Mouse (Mus musculus): ENCODE results near the gene Ptpre. TPM values are rescaled to one million over a fixed set of nuclear protein-coding genes. Genes with fewer than 3 reads are reported as not detected.

Ptpre gene
- polyA plus RNA-seq, 1 experiment from 2014 or later: 6.3 TPM

DNA sequence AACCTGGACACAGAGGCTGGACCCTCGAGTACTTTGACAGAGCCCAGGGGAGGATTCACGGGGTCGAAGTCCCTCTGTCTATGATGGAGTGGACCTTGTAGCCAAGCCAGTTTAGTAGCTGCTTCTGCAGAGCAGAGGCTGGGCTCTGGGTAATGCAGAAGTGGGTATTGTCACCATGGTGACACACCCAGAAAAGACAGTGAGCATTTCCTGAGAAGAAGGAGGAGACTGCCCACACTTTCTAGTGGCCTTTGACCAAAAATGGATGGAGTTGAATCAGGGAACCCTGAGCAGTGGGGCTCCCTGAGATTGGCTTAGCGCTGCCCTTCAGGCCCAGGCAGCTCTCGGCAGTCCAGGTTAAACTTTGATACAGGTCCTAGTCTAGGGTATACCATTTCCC is 112.8 kb downstream of the Ptpre start:
- Histone ChIP-seq H3K9ac (no peak overlapping the region), H3K9me3 (replicated peaks) (0 out of 2 replicates have a peak, but pooled peaks cover 5% of the 10 kb centered on the region), H3K36me3 (no peaks in the 10 kb centered on the region), H3K4me3 (replicated peaks) (no peak overlapping the region), H3K4me2 (replicated peaks) (no peak overlapping the region), H3K4me1 (peaks cover 10% of the 10 kb centered on the region; the same call in 1 of the 2 replicates), H3K27me3 (no peaks in the 10 kb centered on the region), H3K27ac (replicated peaks) (no peak overlapping the region)
- WGBS: 82% methylated on average over 5 of the region's 5 CpGs
- ATAC-seq (ENCODE audit: insufficient number of reproducible peaks, low FRiP score, low TSS enrichment, low read depth): no peak

DNA sequence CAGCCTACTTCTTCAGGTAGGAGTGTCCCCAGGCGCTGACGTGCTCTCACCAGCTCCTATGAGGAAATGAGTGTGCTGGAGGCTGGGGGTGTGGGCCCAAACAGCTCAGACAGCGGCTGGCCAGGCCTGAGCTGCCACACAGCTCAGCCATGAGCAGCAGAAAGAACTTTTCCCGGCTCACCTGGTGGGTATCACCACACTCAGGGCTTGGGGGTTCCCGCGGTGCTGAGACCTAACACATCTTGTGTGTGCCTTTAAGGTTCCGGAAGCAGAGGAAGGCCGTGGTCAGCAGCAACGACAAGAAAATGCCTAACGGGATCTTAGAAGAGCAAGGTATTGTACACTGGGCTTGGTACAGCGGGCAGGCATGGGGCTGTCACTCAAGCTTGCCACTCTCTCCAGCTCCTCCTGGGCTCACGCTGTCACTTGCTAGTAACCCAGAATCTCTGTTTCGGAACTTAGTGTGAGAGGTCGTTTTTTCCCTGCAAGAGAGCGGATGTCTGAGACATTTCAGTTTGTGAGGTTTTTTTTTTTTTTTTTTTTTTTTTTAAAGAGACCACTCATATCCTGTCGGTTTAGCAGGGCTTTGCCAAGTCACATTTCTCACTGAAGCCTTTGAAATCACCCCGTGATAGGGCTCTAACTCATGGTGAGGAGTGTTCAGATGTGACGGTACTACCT is 114.7 kb downstream of the Ptpre start:
- ATAC-seq (ENCODE audit: insufficient number of reproducible peaks, low FRiP score, low TSS enrichment, low read depth): no peak
- peak overlapping the region; percentile 19 for H3K4me3 ChIP-seq (replicated peaks)
- H3K4me2 ChIP-seq (replicated peaks): peak overlapping the region; percentile 28
- no peak overlapping the region for H3K9ac ChIP-seq
- peaks cover 12% of the 10 kb centered on the region; the same call in 1 of the 2 replicates for H3K4me1 ChIP-seq
- H3K9me3 ChIP-seq (replicated peaks): 0 out of 2 replicates have a peak, but pooled peaks cover 5% of the 10 kb centered on the region
- peak overlapping the region; percentile 51; the same call in 1 of the 2 replicates for H3K27ac ChIP-seq (replicated peaks)
- no peaks in the 10 kb centered on the region for H3K27me3 ChIP-seq
- H3K36me3 ChIP-seq: no peaks in the 10 kb centered on the region
- WGBS: 46% methylated on average over 18 of the region's 18 CpGs

- 59% methylated on average over 11 of the region's 11 CpGs for WGBS
- Histone ChIP-seq H3K4me1 (peaks cover 12% of the 10 kb centered on the region; the same call in 1 of the 2 replicates), H3K27me3 (no peaks in the 10 kb centered on the region), H3K9me3 (replicated peaks) (0 out of 2 replicates have a peak, but pooled peaks cover 5% of the 10 kb centered on the region), H3K27ac (replicated peaks) (no peak overlapping the region), H3K9ac (no peak overlapping the region), H3K36me3 (no peaks in the 10 kb centered on the region), H3K4me2 (replicated peaks) (0 out of 2 replicates have a peak overlapping the region, but pooled peaks have one; percentile 4), H3K4me3 (replicated peaks) (no peak overlapping the region)
- no peak for ATAC-seq (ENCODE audit: insufficient number of reproducible peaks, low FRiP score, low TSS enrichment, low read depth)
Measured at GRCm38 (mm10) chr7:135652781-135653180, 115.5 kb downstream of the Ptpre start.

- H3K4me2 ChIP-seq (replicated peaks): no peak overlapping the region
- H3K27ac ChIP-seq (replicated peaks): no peak overlapping the region
- no peak overlapping the region for H3K4me3 ChIP-seq (replicated peaks)
- 69% methylated on average over 7 of the region's 7 CpGs for WGBS
- no peak overlapping the region for H3K9ac ChIP-seq
- H3K27me3 ChIP-seq: no peaks in the 10 kb centered on the region
- H3K4me1 ChIP-seq: peaks cover 12% of the 10 kb centered on the region; the same call in 1 of the 2 replicates
- no peak for ATAC-seq (ENCODE audit: insufficient number of reproducible peaks, low FRiP score, low TSS enrichment, low read depth)
- H3K9me3 ChIP-seq (replicated peaks): no peaks in the 10 kb centered on the region
- H3K36me3 ChIP-seq: no peaks in the 10 kb centered on the region
Measured at GRCm38 (mm10) chr7:135653601-135654000, 116.3 kb downstream of the Ptpre start.

GRCm38 (mm10) chr7:135654288-135654687 is 117.0 kb downstream of the Ptpre start:
- no peaks in the 10 kb centered on the region for H3K9me3 ChIP-seq (replicated peaks)
- ATAC-seq (ENCODE audit: insufficient number of reproducible peaks, low FRiP score, low TSS enrichment, low read depth): no peak
- H3K27me3 ChIP-seq: no peaks in the 10 kb centered on the region
- H3K9ac ChIP-seq: no peak overlapping the region
- no peak overlapping the region for H3K4me3 ChIP-seq (replicated peaks)
- WGBS: 77% methylated on average over 6 of the region's 6 CpGs
- H3K4me2 ChIP-seq (replicated peaks): no peak overlapping the region
- no peaks in the 10 kb centered on the region for H3K36me3 ChIP-seq
- H3K4me1 ChIP-seq: peaks cover 12% of the 10 kb centered on the region; the same call in 1 of the 2 replicates
- no peak overlapping the region for H3K27ac ChIP-seq (replicated peaks)

- ATAC-seq (ENCODE audit: insufficient number of reproducible peaks, low FRiP score, low TSS enrichment, low read depth): no peak
- Histone ChIP-seq H3K4me2 (replicated peaks) (no peak overlapping the region), H3K36me3 (no peaks in the 10 kb centered on the region), H3K9me3 (replicated peaks) (no peaks in the 10 kb centered on the region), H3K27me3 (no peaks in the 10 kb centered on the region), H3K4me1 (peaks cover 12% of the 10 kb centered on the region; the same call in 1 of the 2 replicates), H3K9ac (no peak overlapping the region), H3K27ac (replicated peaks) (no peak overlapping the region), H3K4me3 (replicated peaks) (no peak overlapping the region)
- WGBS: 62% methylated on average over 4 of the region's 4 CpGs
Measured at GRCm38 (mm10) chr7:135655113-135655512, 117.8 kb downstream of the Ptpre start.

- no peak overlapping the region for H3K27ac ChIP-seq (replicated peaks)
- no peak overlapping the region for H3K9ac ChIP-seq
- 0 out of 2 replicates have a peak, but pooled peaks cover 6% of the 10 kb centered on the region for H3K36me3 ChIP-seq
- ATAC-seq (ENCODE audit: insufficient number of reproducible peaks, low FRiP score, low TSS enrichment, low read depth): no peak
- H3K27me3 ChIP-seq: no peaks in the 10 kb centered on the region
- H3K4me3 ChIP-seq (replicated peaks): no peak overlapping the region
- H3K4me2 ChIP-seq (replicated peaks): no peak overlapping the region
- 0 out of 2 replicates have a peak, but pooled peaks cover 6% of the 10 kb centered on the region for H3K4me1 ChIP-seq
- no peaks in the 10 kb centered on the region for H3K9me3 ChIP-seq (replicated peaks)
- 86% methylated on average over 7 of the region's 7 CpGs for WGBS
Measured at GRCm38 (mm10) chr7:135658150-135658549, 120.9 kb downstream of the Ptpre start.

DNA sequence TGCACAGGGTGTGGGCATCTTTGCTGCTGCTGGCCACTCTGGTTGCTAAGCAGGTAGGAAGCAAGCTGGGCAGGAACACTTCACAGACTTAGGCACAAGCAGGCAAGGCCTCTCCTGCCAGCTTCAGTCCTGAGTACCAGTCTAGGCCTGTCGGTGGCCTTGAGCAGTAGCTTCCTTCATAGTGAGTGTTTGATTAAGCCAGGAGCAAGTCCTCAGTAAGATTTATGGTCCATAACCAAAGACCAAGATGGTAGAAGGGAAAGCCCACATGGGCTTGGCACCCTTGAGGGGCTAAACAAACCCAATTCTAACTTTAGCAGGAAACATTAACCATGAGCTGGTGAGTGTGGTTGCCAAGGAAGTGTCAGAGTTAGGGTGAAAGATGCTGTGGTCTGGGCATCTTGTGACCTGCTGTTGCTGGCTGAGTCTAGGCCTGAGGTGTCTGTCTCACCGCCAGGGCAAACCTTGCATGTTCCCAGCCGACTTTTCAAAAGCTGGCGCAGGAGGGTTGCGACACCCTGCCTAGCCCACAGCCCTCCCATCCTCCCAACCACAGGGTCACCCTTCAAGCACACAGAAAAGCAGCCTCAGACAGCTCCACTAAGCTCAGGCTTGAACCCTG is 122.1 kb downstream of the Ptpre start:
- 0 out of 2 replicates have a peak, but pooled peaks cover 6% of the 10 kb centered on the region for H3K36me3 ChIP-seq
- H3K27ac ChIP-seq (replicated peaks): no peak overlapping the region
- ATAC-seq (ENCODE audit: insufficient number of reproducible peaks, low FRiP score, low TSS enrichment, low read depth): no peak
- H3K9ac ChIP-seq: no peak overlapping the region
- H3K27me3 ChIP-seq: no peaks in the 10 kb centered on the region
- H3K9me3 ChIP-seq (replicated peaks): no peaks in the 10 kb centered on the region
- H3K4me3 ChIP-seq (replicated peaks): no peak overlapping the region
- 0 out of 2 replicates have a peak, but pooled peaks cover 6% of the 10 kb centered on the region for H3K4me1 ChIP-seq
- no peak overlapping the region for H3K4me2 ChIP-seq (replicated peaks)
- 86% methylated on average over 5 of the region's 5 CpGs for WGBS

GRCm38 (mm10) chr7:135660314-135660713 is 123.0 kb downstream of the Ptpre start:
- Histone ChIP-seq H3K9me3 (replicated peaks) (no peaks in the 10 kb centered on the region), H3K27ac (replicated peaks) (no peak overlapping the region), H3K4me1 (0 out of 2 replicates have a peak, but pooled peaks cover 2% of the 10 kb centered on the region), H3K27me3 (no peaks in the 10 kb centered on the region), H3K9ac (no peak overlapping the region), H3K36me3 (0 out of 2 replicates have a peak, but pooled peaks cover 6% of the 10 kb centered on the region), H3K4me2 (replicated peaks) (no peak overlapping the region), H3K4me3 (replicated peaks) (no peak overlapping the region)
- ATAC-seq (ENCODE audit: insufficient number of reproducible peaks, low FRiP score, low TSS enrichment, low read depth): no peak

DNA sequence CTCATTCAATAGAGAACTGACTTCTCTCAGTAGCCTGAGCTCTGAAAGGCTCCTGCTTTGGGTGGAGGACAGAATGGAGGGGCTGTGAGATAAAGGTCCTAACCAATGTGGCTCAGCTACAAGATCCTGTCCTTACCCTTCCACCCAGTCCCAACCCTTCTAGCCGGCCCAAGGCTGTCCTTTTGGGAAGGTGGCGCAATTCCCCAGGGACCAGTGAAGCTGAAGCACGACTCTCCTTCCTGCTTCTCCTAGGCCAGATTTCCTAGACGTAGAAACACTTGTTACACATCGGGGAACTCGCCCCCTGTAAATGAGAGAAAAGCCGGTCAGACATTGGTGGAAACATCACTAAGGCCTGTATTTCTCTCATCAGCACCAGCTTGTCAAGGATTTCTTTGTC is 126.9 kb downstream of the Ptpre start:
- no peaks in the 10 kb centered on the region for H3K9me3 ChIP-seq (replicated peaks)
- no peak overlapping the region for H3K9ac ChIP-seq
- H3K27me3 ChIP-seq: no peaks in the 10 kb centered on the region
- WGBS: 75% methylated on average over 7 of the region's 7 CpGs
- no peak overlapping the region for H3K4me3 ChIP-seq (replicated peaks)
- ATAC-seq (ENCODE audit: insufficient number of reproducible peaks, low FRiP score, low TSS enrichment, low read depth): no peak
- no peak overlapping the region for H3K27ac ChIP-seq (replicated peaks)
- peaks cover 6% of the 10 kb centered on the region; the same call in 1 of the 2 replicates for H3K4me1 ChIP-seq
- H3K36me3 ChIP-seq: 0 out of 2 replicates have a peak, but pooled peaks cover 6% of the 10 kb centered on the region
- H3K4me2 ChIP-seq (replicated peaks): no peak overlapping the region

DNA sequence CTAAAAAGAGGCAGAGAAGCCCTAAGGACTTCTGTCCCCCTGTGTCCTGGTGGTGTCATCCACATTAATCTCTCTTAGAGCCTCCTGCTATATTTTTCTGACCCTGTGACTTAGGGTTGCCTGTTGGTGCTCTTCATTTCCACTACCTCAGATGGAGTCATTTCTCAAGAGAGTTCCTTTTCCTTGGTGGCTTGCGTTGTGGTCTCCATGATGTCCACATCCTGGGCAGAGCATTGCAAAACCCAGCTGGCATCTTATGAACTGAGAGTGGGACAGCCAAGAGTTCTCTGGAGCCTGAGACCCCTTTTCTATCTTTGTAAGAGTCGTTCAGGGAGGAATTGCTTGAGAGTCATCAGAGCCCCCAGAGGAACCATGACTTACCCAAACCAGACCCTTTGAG is 129.0 kb downstream of the Ptpre start:
- H3K4me3 ChIP-seq (replicated peaks): no peak overlapping the region
- H3K36me3 ChIP-seq: 0 out of 2 replicates have a peak, but pooled peaks cover 6% of the 10 kb centered on the region
- no peak overlapping the region for H3K4me2 ChIP-seq (replicated peaks)
- no peaks in the 10 kb centered on the region for H3K9me3 ChIP-seq (replicated peaks)
- ATAC-seq (ENCODE audit: insufficient number of reproducible peaks, low FRiP score, low TSS enrichment, low read depth): no peak
- WGBS: 65% methylated on average over 2 of the region's 2 CpGs
- H3K27ac ChIP-seq (replicated peaks): no peak overlapping the region
- H3K9ac ChIP-seq: no peak overlapping the region
- H3K4me1 ChIP-seq: peaks cover 7% of the 10 kb centered on the region; the same call in 1 of the 2 replicates
- H3K27me3 ChIP-seq: no peaks in the 10 kb centered on the region

Measured in embryonic facial prominence, embryonic 15.5 days (tissue).